Mouse (Mus musculus) neural tube, embryonic 15.5 days (tissue): ENCODE results near the gene Ndufa6. TPM values are rescaled to one million over a fixed set of nuclear protein-coding genes. Genes with fewer than 3 reads are reported as not detected.

Source experiments
- ATAC-seq: fragments of 200-750 bp; cut with Nextera tagmentation; 2 replicates; pipeline ENCODE4 v1.8.0; 2017; ENCODE audit warnings: mild to moderate bottlenecking, moderate TSS enrichment, moderate library complexity; ENCODE audit not compliant: low FRiP score
- H3K27ac ChIP-seq: fragments of 300-500 bp; sonication (generic); replicated peaks from 2 replicates; pipeline ENCODE4 v1.5.1; 2015; ENCODE audit warnings: mild to moderate bottlenecking, inconsistent platforms
- H3K27me3 ChIP-seq: fragments of 300-500 bp; sonication (generic); replicated peaks from 2 replicates; pipeline ENCODE4 v1.6.1; 2015; ENCODE audit warnings: inconsistent platforms
- H3K36me3 ChIP-seq: fragments of 300-500 bp; sonication (generic); 2 replicates; pipeline ENCODE4 v1.6.1; 2015; ENCODE audit warnings: inconsistent platforms
- H3K4me1 ChIP-seq: fragments of 300-500 bp; sonication (generic); 2 replicates; pipeline ENCODE4 v1.6.1; 2015; ENCODE audit warnings: inconsistent platforms
- H3K4me2 ChIP-seq: fragments of 300-500 bp; sonication (generic); 2 replicates; pipeline ENCODE4 v1.6.1; 2015; ENCODE audit warnings: inconsistent platforms, mild to moderate bottlenecking, moderate library complexity
- H3K4me3 ChIP-seq: fragments of 300-500 bp; sonication (generic); replicated peaks from 2 replicates; pipeline ENCODE4 v1.5.1; 2015; ENCODE audit warnings: mild to moderate bottlenecking, inconsistent platforms
- H3K9ac ChIP-seq: fragments of 300-500 bp; sonication (generic); replicated peaks from 2 replicates; pipeline ENCODE4 v1.6.1; 2015; ENCODE audit warnings: mild to moderate bottlenecking, inconsistent platforms
- H3K9me3 ChIP-seq: fragments of 300-500 bp; sonication (generic); replicated peaks from 2 replicates; pipeline ENCODE4 v1.6.1; 2016; ENCODE audit warnings: inconsistent platforms
- WGBS: fragments of 180-500 bp; shearing (Covaris S2); methylation state at CpG from one replicate; pipeline ENCODE4 v1.1.7; 2015; ENCODE audit warnings: mixed read lengths; 5-methylcytosine and 5-hydroxymethylcytosine counted together
- polyA plus RNA-seq: library from polyadenylated mRNA; unstranded; fragments of >200 nt; fragmentation: Nextera tagmentation; extraction: Ambion mirVana; gene quantifications from 2 replicates; pipeline ENCODE4 v1.2.1, GENCODE M21; 2015

Ndufa6 gene
- polyA plus RNA-seq, 1 experiment from 2014 or later = 417 TPM

DNA sequence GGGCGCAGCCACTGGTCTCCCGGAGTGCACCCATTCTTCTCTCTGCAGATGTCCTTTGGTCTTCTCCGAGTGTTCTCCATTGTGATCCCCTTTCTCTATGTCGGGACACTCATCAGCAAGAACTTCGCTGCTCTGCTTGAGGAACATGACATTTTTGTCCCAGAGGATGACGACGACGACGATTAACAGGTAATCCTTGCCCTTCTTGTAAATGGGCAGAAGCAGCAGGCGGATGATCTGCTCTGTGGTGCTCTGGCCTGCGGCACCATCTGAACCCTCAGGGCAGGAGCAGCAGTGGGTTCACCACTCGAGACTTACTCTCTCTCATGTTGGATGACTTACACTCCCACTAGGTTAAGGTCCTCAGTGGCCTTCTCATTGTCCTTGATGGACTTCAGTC lies 6.3 kb downstream of the Ndufa6 start:
- WGBS = 90% methylated on average over 12 of the region's 12 CpGs
- H3K27me3 ChIP-seq = no peaks in the 10 kb centered on the region
- no peak overlapping the region for H3K4me3 ChIP-seq
- no peaks in the 10 kb centered on the region for H3K9me3 ChIP-seq
- H3K4me2 ChIP-seq = peak overlapping the region; percentile 83
- H3K4me1 ChIP-seq = peaks cover 40% of the 10 kb centered on the region
- no peak overlapping the region for H3K9ac ChIP-seq
- H3K36me3 ChIP-seq = peaks cover 33% of the 10 kb centered on the region
- no peak overlapping the region for H3K27ac ChIP-seq
- no peak for ATAC-seq

DNA sequence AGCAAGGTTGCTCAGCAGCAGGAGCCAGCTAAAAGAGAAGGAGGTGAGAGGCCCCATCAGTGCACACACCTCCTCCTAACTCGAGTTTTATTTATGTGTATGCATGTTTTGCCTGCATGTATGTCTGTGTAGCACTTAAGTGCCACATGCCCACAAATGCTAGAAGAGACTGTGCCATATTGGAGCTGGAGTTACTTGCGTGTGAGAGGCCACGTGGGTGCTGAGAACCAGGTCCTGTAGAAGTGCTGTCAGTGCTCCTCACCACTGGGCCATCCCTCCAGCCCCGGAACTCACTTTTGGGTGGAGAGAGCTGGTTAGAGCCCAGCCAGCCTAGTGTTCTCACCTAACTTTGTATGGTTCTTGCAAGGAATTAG lies 6.8 kb downstream of the Ndufa6 start:
- ATAC-seq = no peak
- H3K36me3 ChIP-seq = peaks cover 33% of the 10 kb centered on the region
- WGBS = 87% methylated on average over 4 of the region's 4 CpGs
- H3K27ac ChIP-seq = no peak overlapping the region
- H3K27me3 ChIP-seq = no peaks in the 10 kb centered on the region
- peak overlapping the region; percentile 56; the same call in 1 of the 2 replicates for H3K9ac ChIP-seq
- peak overlapping the region; percentile 74 for H3K4me3 ChIP-seq
- no peaks in the 10 kb centered on the region for H3K9me3 ChIP-seq
- peak overlapping the region; percentile 83 for H3K4me2 ChIP-seq
- H3K4me1 ChIP-seq = peaks cover 34% of the 10 kb centered on the region

DNA sequence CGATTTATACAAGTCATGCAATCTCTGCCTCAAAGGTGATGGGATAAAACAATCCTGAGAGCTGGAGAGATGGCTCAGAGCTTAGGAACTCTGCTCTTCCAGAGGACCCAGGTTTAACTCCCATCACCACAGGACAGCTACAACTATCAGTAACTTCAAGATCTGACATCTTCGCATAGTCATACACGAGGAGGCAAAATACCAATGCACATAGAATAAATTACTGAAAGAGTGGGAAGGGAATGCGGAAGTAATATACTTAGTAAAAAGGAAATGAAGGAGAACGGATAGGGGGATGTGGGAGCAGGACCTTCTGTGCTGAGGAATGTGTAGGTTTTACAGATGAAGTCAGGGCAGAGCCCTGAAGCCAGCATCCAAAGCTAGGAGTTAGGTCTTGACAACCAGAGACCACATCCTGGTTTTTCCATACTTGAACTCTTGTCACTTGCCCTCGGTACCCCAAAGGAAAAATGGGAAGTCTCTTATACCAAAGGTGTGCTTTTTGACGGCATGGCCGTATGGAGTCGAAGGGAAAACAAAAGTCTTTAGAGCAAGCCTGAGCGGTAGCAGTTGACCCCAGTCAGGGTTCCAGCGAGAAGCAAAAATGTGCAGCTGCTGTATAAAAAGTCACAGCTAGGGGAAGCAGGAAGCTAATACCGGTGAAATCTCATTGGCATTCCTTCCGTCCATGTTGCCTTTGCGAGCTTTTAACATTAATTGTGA lies 7.4 kb downstream of the Ndufa6 start:
- H3K4me3 ChIP-seq = peak overlapping the region; percentile 74
- no peaks in the 10 kb centered on the region for H3K27me3 ChIP-seq
- H3K4me1 ChIP-seq = peaks cover 28% of the 10 kb centered on the region
- peak overlapping the region; percentile 83 for H3K4me2 ChIP-seq
- H3K27ac ChIP-seq = peak overlapping the region; percentile 96
- peaks cover 33% of the 10 kb centered on the region for H3K36me3 ChIP-seq
- H3K9ac ChIP-seq = peak overlapping the region; percentile 56
- no peaks in the 10 kb centered on the region for H3K9me3 ChIP-seq
- no peak for ATAC-seq
- 60% methylated on average over 14 of the region's 14 CpGs for WGBS

DNA sequence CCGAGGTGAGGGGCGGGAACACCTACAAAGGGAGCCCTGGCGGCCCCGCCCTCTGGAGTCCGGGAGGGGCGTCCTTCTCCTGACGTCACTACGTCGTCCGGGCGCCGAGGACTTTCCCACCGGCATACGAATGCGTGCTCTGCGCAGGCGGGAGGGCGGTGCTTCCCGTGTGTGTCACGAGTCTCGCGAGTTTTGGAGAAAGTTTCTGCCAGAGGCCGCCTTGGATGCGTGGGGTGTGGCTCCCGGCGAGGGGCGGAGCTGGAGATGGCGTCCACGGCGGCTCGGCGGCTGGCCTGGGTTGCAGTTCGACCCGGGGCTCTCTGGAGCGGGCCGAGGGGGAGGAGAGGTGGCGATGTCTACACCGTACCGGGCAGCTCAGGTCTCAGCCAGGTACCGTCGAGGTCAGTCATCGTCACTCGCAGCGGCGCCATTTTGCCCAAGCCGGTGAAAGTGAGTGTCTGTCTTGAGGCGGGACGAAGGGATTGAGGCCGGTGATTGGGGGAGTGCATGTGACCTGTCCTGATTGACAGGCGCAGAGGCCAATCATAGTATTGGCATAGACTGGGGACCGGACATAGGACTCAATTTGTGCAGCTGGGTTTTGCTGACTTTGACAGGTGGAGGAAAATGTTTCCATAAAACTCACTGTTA lies 8.2 kb downstream of the Ndufa6 start:
- Histone ChIP-seq H3K4me2 (peak overlapping the region; percentile 83), H3K4me1 (peaks cover 25% of the 10 kb centered on the region), H3K9me3 (no peaks in the 10 kb centered on the region), H3K9ac (peak overlapping the region; percentile 73), H3K27ac (peak overlapping the region; percentile 96), H3K36me3 (peaks cover 31% of the 10 kb centered on the region), H3K4me3 (peak overlapping the region; percentile 74), H3K27me3 (peaks cover 4% of the 10 kb centered on the region)
- peak; percentile 99 for ATAC-seq
- under 1% methylated on average over 47 of the region's 51 CpGs for WGBS

DNA sequence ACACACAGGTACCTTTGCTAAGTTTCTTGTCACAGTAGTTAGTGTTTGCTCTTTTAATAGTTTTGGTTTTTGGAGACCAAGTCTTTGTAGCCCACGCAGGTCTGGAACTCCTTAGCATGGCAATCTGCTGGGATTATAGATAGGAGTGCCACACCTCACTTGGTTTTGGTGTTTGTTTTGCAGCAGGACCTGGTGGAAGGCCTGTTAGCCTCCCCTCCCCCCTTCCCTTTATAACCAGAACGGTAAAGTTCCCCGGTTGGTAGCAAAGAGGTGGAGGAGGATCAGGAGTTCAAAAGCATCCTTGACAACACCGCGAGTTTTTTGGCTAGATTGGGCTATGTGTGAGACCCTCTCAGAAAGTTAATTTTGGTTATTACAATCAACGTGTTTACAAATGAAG lies 9.2 kb downstream of the Ndufa6 start:
- ATAC-seq = no peak
- Histone ChIP-seq H3K27me3 (peaks cover 14% of the 10 kb centered on the region), H3K4me2 (no peak overlapping the region), H3K9ac (no peak overlapping the region), H3K4me3 (no peak overlapping the region), H3K4me1 (peaks cover 26% of the 10 kb centered on the region), H3K9me3 (no peaks in the 10 kb centered on the region), H3K27ac (no peak overlapping the region), H3K36me3 (peaks cover 23% of the 10 kb centered on the region)
- 86% methylated on average over 6 of the region's 6 CpGs for WGBS

DNA sequence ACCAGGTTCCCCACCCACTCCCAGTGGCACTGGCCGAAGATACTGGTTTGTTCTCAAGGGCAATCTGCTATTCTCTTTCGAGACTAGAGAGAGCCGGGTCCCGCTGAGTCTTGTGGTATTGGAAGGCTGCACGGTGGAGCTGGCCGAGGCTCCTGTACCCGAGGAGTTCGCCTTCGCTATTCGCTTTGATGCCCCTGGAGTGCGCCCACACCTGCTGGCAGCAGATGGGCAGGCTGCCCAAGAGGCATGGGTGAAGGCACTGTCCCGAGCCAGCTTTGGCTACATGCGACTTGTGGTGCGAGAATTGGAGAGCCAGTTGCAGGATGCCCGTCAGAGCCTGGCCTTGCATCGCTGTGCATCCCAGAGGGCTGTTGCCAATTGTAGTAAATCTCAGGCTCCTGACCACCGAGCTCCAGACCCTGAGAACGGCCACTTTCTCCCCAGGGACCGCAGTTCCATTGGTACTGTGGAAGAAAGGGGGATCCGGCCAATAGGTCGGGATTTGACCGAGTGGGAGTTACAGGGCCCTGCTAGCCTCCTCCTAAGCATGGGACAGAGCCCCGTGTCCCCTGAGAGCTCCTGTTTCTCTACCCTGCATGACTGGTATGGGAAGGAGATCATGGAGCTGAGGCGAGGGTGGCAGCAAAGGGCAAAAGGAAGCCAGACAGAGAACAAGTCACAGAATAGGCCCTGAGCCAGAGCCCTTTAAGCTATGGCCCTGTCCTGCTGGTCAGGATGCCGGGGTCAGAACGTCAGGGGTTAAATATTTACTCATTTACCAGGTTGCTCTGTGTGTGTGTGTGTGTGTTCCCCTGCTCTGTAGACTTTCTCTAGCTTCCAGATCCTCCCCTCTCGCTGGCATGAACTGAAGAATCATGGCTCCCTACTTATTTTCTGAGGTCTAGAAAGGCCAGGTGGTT lies 10.5 kb downstream of the Ndufa6 start:
- Histone ChIP-seq H3K4me3 (no peak overlapping the region), H3K4me1 (peaks cover 36% of the 10 kb centered on the region), H3K9me3 (no peaks in the 10 kb centered on the region), H3K9ac (no peak overlapping the region), H3K36me3 (peaks cover 10% of the 10 kb centered on the region), H3K27me3 (peaks cover 14% of the 10 kb centered on the region), H3K27ac (no peak overlapping the region), H3K4me2 (no peak overlapping the region)
- no peak for ATAC-seq
- WGBS = 87% methylated on average over 27 of the region's 27 CpGs

DNA sequence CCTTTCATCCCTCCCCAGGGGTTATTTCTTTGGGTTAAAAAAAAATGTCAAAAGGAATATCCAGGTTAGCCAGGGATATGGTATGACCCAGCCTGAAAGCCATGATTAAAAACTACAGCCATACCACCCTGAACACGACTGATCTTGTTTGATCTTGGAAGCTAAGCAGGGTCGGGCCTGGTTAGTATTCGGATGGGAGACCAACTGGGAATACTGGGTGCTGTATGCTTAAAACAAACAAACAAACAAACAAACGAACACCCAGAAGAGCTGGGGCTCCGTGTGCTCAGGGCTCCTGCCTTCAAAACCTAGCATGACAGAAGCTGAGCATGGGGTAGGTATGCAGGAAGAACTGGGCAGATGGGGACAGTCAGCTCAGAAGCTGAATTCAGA lies 11.6 kb downstream of the Ndufa6 start:
- Histone ChIP-seq H3K9ac (no peak overlapping the region), H3K27ac (no peak overlapping the region), H3K36me3 (no peaks in the 10 kb centered on the region), H3K4me2 (no peak overlapping the region), H3K4me1 (peaks cover 35% of the 10 kb centered on the region), H3K9me3 (no peaks in the 10 kb centered on the region), H3K27me3 (peaks cover 14% of the 10 kb centered on the region), H3K4me3 (no peak overlapping the region)
- ATAC-seq = no peak
- 84% methylated on average over 5 of the region's 5 CpGs for WGBS

DNA sequence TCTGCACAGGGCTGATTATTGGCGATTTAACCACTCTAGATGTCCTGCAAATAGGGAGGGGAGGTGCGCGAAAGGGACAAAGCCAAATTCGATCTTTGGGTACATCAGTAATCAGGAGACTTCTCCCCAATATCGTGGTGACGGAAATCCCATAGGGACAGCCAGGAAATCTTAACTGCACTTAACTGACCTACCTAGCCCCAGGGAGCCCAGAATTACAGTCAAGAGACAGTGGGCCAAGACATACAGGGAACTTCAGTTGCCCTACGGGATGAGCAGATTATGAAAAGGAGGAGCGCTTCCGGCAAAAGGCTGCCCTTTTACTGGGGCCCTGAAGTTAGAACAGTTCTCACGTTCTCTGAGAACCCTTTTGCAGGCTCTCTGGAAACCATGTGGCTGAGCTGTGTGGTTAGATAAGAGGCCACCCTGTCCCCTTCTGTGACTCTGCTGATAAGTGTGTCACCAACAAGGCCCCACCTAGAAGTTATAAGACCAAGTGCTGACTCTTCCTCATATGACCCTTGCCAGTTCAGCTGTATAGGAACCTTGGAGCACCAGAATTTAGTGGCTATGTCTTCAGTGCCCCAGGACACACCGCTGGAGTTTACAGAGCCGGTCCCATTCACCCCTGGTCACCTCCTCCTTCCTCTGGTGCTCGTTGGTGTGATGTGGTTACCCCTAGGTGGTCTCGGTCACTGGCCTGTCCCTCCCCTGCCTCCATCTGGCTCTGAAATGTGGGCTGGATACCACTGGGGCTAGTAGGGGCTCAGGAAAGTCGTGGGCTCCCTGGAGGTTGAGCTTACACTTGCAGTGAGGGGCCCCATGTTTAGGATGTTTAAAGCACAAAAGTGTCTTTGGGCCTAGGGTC lies 12.2 kb downstream of the Ndufa6 start:
- Histone ChIP-seq H3K9me3 (no peaks in the 10 kb centered on the region), H3K27me3 (peaks cover 14% of the 10 kb centered on the region), H3K4me1 (peaks cover 35% of the 10 kb centered on the region), H3K36me3 (no peaks in the 10 kb centered on the region), H3K9ac (no peak overlapping the region; the same call in 1 of the 2 replicates), H3K4me3 (peak overlapping the region; percentile 34; the same call in 1 of the 2 replicates), H3K4me2 (peak overlapping the region; percentile 56), H3K27ac (no peak overlapping the region)
- ATAC-seq = no peak
- WGBS = 68% methylated on average over 15 of the region's 15 CpGs

DNA sequence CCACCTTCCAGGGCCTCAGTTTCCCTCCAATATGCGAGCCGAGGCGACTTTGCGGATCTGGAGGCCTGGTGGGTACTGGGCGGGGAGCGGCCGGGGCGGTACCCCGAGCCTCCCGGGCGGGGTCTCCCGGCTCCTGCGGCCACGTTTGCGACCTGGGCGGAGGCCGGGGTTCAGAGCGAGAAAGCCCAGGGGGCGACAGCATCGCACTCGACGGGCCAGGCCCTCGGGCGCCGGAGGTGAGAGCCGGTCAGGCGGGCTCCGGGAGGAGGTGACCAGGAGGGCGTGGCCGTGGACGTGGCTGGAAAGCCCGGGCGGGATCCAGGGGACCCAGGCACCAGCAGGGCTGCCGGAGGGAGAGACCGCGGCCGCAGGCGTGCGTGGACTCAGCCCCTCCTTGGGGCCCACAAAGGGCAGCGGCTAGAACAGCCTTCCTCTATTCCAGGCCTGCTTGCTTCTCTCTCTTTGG lies 13.1 kb downstream of the Ndufa6 start:
- 7% methylated on average over 39 of the region's 40 CpGs for whole genome bisulfite sequencing
- H3K4me2 ChIP-seq = peak overlapping the region; percentile 56
- ATAC-seq = no peak
- H3K27ac ChIP-seq = no peak overlapping the region; the same call in 1 of the 2 replicates
- peaks cover 14% of the 10 kb centered on the region for H3K27me3 ChIP-seq
- peaks cover 37% of the 10 kb centered on the region for H3K4me1 ChIP-seq
- H3K9me3 ChIP-seq = no peaks in the 10 kb centered on the region
- H3K4me3 ChIP-seq = peak overlapping the region; percentile 34
- peak overlapping the region; percentile 37 for H3K9ac ChIP-seq
- H3K36me3 ChIP-seq = no peaks in the 10 kb centered on the region

DNA sequence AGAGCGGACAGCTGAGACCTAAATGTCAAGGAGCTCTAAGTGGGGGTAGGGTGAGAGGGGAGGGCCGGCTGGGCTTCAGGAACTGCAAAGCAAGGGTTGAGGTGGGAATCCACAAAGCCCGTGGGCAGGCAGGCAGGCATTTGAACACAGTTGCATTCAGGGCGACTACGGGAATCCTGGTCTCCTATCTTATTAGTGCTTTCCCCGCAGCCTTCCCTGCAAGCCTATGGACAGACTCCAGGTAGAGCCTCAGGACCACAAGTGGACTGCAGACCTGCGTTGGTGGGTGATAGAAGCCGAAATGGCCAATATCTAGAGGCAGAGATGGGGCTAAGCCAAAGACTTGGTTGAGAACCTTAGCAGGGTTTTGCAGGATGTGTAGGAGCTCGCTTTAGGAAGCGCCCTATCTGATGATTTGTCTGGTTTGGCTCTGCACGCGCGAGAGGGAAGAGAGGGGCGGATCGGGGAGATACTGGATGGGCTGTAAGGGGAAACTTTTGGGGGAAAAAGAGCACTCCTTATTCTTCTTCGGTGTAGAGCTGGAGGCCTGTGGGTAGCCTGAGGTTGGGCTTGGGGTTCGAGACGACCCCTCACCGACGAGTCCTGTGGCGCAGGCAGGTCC lies 13.6 kb downstream of the Ndufa6 start:
- Histone ChIP-seq H3K4me2 (peak overlapping the region; percentile 56), H3K4me1 (peaks cover 37% of the 10 kb centered on the region), H3K9me3 (no peaks in the 10 kb centered on the region), H3K27ac (no peak overlapping the region), H3K27me3 (peaks cover 14% of the 10 kb centered on the region), H3K4me3 (peak overlapping the region; percentile 34), H3K9ac (peak overlapping the region; percentile 37; the same call in 1 of the 2 replicates), H3K36me3 (peaks cover 5% of the 10 kb centered on the region)
- ATAC-seq = no peak
- WGBS = 46% methylated on average over 21 of the region's 21 CpGs
